Mouse (Mus musculus): ENCODE data around the gene Dlg2. TPM values are rescaled to one million over a fixed set of nuclear protein-coding genes. Genes with fewer than 3 reads are reported as not detected.

Gene Dlg2
- total RNA-seq, 2 experiments from 2014 or later, result 0.60 to 1.2 TPM

DNA sequence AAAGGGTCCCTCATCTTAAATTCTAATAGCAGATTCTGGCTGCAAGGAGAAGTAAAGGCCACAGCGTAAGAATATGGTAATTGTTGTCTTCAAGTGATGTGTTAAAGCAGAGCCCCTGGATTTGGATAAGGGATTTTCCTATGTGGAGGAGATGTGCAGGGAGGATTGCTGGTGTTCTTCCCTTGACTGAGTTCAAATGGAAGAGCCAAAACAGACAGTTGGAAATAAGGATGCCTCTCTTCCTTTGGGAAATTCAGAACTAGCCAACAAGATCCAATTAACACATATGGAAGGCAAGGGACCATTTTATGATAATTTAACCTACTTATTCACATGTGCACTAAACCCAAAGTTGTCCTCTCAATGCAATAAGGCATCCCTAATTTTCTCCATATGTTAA lies 1034.6 kb downstream of the Dlg2 start:
- no peak for ATAC-seq (replicated peaks; ENCODE audit: low FRiP score, poor library complexity, severe bottlenecking)

DNA sequence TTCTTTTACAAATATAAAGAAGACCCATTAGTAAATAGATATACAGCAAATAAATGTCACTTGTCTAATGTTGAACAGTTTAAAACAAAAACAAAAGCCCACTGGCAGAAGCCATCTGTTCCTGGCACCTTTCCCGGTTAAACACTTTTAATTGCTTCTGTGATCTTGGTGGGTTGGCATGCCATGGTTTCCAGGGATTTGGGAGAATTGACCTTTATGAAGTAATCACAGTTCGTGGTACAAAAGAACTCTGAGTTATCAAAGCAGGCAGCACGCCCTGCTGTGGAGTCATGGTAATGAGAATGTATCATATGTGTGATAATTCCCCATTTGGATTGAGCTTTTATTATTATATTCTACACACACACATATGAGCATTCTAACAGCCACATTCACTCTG lies 1038.0 kb downstream of the Dlg2 start:
- no peak for ATAC-seq (replicated peaks; ENCODE audit: low FRiP score, poor library complexity, severe bottlenecking)

DNA sequence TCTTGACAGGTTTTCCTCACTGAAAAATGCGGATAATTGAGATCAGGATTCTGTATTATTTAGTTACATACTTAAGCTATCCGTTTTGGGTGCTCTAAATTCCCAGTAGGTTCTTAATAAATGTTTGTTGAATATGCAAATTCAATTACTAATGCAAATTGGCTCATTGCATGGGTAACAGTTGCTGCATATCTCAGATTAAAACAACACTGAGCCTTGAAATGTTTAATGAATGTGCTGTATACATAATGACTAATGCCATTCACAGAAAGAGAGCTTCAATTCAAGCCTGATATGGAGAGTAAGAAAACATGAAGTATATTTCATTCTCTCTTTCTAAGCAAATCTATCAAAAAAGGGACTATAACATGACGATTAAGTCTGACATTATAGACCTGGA lies 1039.8 kb downstream of the Dlg2 start:
- ATAC-seq (replicated peaks; ENCODE audit: low FRiP score, poor library complexity, severe bottlenecking), result no peak

DNA sequence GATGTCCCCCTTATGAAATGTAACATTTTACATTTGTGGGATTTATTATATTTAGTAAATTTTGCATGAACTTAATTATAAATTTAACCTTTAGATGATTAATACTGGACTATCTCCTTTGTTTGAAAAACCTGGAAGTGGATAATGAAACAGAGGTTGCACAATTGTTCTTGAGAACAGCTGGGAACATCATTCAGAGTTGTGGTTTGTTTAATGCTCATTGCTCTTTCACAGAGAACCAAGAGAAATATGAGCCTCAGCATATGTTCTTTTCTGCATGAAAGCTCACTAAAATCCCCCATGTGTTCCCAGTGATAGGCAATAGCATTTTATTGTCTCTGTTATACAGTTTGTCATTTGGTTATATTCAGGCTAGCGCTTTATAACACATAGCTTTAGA lies 1049.4 kb downstream of the Dlg2 start:
- no peak for ATAC-seq (replicated peaks; ENCODE audit: low FRiP score, poor library complexity, severe bottlenecking)

DNA sequence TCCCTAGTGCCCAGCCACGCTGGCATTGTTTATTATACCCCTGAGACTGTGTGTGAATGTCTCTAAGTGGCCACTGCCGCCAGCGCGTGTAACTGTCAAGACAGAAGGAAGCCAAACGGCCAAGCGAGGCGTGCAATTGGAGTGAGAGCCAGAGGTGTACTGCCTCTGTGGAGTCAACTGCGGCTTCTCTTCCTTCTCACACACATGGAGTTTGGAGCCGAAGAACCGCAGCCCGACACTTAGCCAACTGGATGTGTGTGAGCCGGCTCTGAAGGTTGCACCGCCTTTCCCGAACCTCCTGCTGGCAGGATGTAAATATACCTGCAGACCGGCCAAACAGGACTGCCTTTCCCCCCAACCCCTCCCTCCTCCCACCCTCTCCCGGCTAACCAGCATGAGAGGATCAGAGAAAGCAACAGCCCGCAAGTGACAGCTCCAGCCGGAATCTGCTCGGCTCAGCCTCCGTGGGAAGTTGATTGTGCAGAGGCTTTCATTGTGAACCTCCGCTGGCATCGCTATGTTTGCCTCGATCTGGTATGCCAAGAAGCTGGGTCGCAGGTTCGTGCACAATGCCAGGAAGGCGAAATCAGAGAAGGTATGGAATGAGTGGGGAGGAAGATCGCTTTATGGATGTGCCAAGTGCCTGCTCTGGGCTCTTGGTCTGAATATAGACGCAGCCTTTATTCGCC lies 1066.3 kb downstream of the Dlg2 start:
- no peak for ATAC-seq (replicated peaks; ENCODE audit: low FRiP score, poor library complexity, severe bottlenecking)

DNA sequence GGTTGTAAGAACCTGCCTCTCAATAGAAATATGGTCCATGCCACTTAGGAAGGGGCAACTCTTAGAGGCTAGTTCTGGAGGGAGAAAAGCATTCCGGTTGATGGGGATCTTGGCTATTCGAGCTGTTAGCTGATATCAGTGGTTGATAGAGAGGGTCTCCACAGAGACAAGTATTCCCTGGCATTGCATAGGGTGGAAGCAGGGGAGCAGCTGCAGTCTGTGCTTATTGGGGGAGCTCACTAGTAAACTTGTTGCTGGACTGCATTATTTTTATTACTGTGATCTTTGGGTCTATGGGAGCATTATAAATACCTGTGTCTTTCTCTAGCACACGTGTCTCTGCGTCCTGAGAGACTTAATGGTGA lies 1066.8 kb downstream of the Dlg2 start:
- no peak for ATAC-seq (replicated peaks; ENCODE audit: low FRiP score, poor library complexity, severe bottlenecking)

DNA sequence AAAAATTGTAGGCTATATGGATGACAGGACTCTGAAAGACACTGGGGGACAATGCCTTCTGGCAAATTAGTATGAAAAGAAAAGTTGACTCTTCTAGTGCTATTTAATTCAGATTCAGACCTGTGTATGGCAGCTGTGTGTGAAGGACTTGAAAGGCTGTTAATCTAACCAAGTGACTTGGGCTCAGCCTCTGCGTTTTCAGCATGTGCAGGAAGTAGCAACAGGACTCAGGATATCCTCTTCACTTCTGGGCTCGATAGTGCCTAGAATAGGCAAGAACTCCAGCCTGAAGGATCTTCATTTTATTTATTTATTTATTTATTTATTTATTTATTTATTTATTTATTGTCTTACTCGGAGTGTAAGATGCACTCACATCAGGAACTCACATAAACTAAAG lies 1068.1 kb downstream of the Dlg2 start:
- ATAC-seq (replicated peaks; ENCODE audit: low FRiP score, poor library complexity, severe bottlenecking), result no peak

DNA sequence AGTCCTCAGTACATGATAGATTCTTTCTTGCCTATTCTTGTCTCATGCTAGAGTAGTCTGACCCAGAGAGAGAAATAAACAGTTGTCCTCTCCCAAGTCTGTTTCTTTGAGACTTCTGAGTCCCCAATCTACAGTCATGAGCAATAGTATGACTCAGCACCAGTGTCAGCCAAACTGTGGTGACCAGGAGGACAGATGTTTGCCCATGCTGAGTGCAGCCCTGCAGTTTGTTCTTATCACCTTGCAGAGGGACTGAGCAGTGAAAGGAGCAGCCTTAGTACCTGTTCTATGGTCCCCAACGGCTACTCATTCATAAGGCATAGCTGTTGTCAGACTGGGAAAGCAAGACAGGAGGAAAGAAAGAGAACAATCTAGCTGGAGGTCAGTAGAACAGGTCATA lies 1072.3 kb downstream of the Dlg2 start:
- ATAC-seq (replicated peaks; ENCODE audit: low FRiP score, poor library complexity, severe bottlenecking), result no peak

DNA sequence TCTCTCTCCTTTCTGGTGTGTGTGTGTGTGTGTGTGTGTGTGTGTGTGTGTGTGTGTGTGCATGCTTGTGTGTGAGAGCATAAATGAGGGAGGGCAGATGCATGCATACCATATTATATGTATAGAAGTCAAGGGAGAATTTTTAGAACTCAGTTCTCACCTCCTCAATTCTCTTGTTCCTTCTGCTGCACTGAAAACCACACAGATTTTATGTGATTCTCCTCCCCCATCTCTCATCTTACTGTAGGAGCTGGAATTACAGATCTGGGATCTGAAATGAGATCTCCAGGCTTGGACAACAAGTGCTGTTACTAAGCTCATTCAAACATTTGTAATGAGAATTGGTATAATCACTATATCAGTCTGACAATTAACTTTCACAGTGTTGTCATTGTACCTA lies 1081.1 kb downstream of the Dlg2 start:
- ATAC-seq (replicated peaks; ENCODE audit: low FRiP score, poor library complexity, severe bottlenecking), result no peak

DNA sequence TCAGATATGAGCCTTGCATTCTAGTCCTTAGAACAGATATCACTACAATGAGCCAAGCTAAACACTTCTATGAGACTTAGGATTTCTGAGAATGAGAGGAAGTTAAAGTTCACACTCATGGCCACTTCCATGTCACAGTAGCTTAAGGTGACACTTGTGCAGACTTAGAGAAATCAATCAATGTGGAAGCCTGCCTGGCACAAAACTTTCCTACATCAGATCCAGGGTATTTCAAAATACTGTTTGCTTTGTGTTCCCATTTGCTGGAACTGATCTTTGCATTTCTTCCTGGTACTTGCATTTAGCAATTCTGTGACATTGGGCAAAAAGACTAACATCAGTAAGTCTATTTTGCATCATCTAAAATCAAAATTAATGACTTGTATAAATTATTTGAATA lies 1091.0 kb downstream of the Dlg2 start:
- ATAC-seq (replicated peaks; ENCODE audit: low FRiP score, poor library complexity, severe bottlenecking), result no peak

DNA sequence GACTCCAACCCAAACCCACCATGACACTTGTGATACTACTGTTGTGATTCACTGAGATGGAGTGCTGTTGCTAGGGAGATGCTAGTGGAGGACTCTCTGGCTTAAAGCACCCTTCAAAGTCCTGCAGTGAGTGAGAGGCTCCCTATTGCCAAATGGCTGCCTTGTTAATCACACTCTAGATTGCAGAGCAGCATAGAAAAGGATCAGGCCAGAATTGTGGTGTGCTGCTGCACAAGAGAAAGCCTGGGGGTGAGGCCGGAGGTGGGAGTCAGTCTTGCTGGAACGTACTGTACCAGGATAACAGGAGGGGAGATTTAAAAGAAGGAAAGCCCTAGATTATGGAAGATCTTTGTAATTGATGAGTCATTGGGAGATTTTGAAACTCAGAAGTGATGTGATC lies 1094.5 kb downstream of the Dlg2 start:
- ATAC-seq (replicated peaks; ENCODE audit: low FRiP score, poor library complexity, severe bottlenecking), result no peak

DNA sequence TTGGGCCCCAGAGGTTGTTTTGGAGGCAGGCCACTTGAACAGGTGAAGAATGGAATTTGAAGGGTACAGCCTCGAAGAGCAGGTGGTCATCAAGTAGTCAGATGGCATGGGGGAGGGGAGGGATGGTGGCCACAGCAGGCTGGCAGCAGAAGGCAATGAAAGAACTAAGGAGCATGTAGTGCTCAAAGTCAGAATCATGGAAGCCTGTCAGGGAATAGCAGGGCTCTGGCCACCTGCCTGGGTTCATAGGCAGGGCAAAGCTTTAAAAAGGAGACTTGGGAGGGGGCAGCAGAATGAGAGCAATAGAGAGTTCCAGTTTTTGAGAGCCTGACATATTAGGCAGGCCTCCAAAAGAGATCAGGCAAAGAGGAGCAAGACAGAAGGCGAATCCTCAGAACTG lies 1096.2 kb downstream of the Dlg2 start:
- no peak for ATAC-seq (replicated peaks; ENCODE audit: low FRiP score, poor library complexity, severe bottlenecking)

DNA sequence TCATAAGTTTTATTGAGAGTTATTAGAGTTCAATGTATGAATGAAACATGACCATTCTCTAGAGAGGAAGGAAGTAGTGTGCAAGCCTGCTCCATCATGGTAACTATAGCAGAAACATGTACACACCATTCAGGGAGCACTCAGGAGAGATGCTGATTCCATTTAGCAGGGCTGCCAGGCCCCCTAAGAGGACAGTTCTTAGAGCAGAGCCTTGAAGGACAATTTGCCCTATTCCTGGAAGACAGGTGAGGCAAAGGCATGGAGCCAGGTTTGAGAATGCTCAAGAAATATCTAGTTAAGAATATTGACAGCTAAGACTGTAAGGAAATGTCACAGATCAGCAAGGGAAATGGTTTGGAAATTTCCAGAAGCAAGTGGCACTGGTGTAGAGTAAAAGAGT lies 1096.8 kb downstream of the Dlg2 start:
- no peak for ATAC-seq (replicated peaks; ENCODE audit: low FRiP score, poor library complexity, severe bottlenecking)

DNA sequence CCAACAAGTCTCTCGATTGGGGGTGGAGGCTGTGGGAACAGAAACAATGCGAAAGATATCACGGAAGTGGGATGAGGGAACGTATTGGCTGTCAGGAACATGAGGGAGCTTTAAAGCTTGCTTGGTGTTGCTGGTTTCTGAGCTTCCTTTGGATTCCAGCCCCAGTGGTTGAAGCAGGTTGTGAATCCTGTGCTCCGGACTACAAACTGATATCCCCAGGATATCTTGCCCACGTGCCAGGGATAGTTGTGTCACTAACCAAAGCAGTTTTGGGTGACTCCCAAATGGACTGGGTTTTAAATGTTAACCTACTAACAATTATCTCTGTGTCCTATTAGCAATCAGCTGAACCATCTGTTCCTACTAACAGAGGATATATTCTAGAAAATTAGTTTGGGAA lies 1099.7 kb downstream of the Dlg2 start:
- no peak for ATAC-seq (replicated peaks; ENCODE audit: low FRiP score, poor library complexity, severe bottlenecking)

DNA sequence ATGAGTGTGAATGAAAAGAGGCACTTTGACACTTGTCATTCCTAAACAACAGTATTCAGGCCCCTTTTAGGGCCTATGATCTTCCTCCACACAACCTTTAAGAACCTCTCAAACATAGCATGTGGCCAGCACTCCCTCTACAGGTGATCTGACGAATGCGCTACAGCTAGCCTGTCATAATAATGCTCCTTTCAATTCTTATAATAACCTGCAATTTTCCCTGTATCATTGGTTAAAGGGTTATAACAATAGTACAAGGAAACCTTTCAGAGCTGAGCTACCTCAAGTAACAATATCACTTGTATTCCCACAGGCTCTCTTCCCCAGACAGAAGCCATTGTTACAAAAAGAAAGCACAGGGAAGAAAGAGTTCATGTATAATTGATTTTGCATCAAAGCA lies 1105.7 kb downstream of the Dlg2 start:
- ATAC-seq (replicated peaks; ENCODE audit: low FRiP score, poor library complexity, severe bottlenecking), result no peak

DNA sequence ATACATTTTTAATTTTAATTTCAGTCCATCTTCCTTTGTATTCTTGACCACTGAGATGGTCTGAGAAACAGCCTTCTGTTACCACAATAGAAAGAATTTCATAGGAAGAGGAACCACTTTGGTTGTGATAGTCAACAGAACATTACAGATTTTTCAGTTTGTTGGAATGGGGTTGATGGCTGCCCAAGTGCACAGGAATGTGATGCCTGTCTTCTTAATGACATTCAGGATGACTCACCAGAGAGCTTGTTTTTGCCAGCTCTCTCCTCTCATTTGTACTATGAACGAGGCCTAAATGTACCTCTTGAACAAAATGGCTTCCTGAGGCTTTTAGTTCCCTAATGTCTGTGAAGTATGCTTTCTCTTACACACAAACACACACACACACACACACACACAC lies 1107.1 kb downstream of the Dlg2 start:
- no peak for ATAC-seq (replicated peaks; ENCODE audit: low FRiP score, poor library complexity, severe bottlenecking)

DNA sequence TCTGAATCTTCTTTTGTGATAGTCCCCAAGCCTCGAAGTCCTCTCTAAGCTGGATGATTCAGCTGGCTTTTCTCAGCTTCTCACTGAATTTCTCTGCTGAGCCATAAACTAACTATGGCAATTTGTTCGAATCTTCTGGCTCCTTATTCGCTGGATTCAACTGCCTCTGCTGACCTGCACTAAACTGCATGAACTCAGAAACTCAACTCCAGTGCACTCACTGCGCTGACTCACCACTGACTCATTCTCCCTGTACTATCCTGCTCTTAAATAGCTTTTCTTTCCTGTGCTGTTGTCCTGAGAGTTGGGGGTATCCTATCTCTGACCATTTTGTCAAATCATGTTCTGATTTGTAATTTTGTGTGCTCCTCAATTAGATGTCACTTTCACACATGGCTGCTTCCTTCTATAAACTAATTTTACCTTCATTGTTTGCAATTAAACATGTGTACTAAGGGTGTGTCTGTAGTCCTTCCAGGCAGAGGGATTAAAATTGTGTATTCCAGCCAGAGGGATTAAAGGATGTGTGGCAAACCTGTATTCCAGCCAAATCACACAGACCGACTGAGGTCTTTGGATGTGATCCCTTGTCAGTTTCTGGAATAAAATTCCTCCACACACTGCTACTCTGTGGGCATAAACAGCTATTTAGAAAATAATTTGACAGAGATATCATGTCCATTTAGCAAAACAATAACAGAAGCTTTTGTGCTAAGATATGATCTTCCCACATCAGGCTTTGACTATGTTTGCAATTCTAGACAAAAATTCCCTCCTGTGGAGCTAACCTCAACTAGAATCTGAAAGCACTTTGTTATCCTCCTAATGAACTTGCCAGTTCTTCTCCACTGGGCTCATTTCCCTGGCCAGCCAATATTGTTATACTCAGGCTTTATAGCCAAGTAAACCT lies 1115.0 kb downstream of the Dlg2 start:
- no peak for ATAC-seq (replicated peaks; ENCODE audit: low FRiP score, poor library complexity, severe bottlenecking)

DNA sequence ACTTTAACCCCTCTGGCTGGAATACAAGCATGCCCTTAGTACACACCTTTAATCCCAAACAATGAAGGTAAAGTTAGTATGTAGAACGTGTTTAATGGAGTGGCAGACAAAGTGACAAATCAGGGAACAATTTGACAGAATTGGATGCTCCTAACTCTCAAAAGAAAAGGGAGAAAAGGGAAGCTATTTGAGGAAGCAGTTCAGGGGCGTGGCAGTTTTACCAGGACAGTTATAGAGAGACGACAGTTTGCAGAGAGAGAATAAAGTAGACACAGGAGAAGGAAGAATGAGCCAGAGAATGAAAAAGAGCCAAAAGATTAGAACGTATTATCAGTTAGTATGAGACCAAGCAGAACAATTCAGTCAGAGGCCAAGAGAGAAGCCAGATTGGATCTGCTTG lies 1122.1 kb downstream of the Dlg2 start:
- ATAC-seq (replicated peaks; ENCODE audit: low FRiP score, poor library complexity, severe bottlenecking), result no peak

DNA sequence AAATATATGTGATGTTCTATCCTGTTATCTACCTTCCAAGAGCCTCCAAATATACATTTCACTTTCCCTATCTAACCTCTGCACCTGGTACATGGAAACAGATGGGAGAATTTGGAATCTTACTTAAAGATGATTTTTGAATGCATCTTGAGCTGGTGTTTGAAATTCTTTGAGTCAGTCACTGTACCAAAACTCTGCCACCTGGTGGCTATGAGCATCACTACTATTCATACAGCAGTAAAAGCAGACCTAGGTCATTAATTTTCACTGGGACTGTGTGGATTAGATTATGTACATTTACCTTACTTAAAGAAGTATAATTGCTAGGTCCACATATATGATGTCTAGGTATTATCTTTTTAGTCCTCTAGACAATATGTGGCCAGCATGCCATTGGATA lies 1124.8 kb downstream of the Dlg2 start:
- ATAC-seq (replicated peaks; ENCODE audit: low FRiP score, poor library complexity, severe bottlenecking), result no peak

DNA sequence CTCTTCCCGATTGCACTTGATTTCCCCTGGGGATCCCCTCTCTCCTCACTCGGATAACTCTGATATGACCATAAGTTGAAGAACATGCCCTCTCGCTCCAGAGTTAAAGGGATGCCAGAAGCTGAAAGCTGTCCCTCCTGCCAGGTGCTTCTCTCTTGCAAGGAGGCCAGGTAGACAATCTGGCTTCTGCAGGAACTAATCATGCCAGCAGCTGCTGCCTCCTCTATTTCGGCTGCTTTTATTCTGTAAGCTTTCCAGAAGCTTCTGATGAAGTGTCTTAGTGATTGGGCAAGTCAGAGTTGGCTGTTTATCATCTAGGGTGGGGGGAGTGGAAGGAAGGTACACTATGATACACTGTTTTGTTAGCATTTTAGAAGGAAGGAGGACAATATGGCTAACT lies 1127.1 kb downstream of the Dlg2 start:
- ATAC-seq (replicated peaks; ENCODE audit: low FRiP score, poor library complexity, severe bottlenecking), result no peak

DNA sequence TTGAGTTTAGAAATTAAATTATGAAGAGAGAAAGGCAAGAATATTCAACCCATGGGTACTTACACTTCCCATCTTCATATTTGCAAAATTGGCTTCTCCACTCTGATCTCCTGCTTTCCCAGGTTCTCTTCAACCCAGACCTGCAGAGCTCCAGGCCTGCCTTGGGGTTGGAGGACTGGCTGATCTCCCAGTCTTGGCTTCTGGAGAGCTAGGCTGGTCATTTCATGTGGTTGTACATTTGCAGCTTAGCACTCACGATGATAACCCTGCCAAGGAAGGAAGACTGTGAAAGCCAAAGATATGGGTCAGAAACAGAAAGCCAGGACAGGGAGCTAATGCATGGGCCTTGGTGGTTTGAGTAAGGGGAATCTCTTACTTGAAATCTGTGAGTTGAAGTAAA lies 1176.6 kb downstream of the Dlg2 start:
- no peak for ATAC-seq (replicated peaks; ENCODE audit: low FRiP score, poor library complexity, severe bottlenecking)

DNA sequence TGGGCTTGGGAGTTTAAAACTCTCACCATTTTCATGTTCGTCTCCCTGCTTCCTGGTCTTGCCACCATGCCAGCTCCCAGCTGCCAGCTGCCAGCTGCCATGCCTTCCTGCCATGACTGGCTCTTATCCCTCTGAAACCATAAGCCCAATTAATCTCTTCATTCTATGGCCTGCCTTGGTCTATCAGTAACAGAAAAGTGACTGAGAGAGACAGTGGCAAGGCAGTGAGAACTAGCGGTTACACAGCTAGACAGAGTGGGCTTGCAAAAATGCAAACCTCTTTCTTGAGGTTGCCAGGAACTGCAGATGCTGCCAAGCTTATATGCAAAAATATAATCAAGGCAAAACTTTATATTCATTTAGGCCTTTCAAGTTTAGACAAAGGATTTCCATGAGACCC lies 1183.0 kb downstream of the Dlg2 start:
- no peak for ATAC-seq (replicated peaks; ENCODE audit: low FRiP score, poor library complexity, severe bottlenecking)
